8 mouse cellular contexts compared by ENCODE assay signal in the genomic region with DNA sequence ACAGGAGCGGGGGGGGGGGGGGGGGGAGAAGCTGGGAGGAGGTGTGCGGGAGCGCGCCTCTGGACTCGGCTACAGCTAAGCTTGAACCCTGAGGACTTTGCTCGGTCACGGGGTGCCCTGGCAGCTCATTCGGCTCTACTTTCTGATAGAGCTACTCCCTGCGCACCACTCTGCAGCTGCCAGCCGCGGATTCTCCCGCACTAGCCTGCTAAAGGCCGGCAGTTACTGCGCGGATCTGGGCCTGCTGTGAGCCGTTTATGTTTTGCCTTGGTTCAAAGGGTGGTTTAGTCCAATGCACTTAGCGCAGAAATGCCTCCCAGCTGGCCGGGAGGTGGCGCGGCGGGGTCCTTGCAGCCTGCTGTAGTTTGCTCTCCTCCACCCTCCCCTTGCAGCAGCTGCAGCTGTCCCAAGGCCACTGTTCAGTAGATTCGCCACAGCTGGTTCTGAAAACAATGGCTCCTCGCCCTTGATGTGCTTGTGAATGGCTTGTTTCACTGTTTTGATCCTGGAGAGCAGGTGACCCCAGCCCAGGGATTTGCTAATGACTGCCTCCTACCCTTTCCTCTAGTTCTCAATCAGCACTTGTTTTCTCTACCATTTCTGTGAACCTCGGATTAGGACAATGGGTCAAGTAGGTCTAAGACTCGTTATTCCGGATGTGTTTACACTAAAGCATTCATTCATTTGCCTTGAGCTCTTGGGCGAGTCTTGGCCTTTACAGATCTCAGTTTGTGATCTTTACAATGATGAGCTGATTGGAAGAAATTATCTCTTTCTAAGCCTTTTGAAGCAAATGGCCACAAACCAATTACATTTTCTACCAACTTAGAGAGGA. TPM values are rescaled to one million over a fixed set of nuclear protein-coding genes. Genes with fewer than 3 reads are reported as not detected.
DNase-seq lines count a peak whose midpoint lies in the region; ATAC-seq and TF ChIP-seq lines count a peak whose summit lies in the region.

No protein-coding gene starts in this region.

- no peaks in the 10 kb centered on the region for H3K36me3 ChIP-seq in intestine, embryonic 15.5 days
- no peaks in the 10 kb centered on the region for H3K36me3 ChIP-seq in midbrain, embryonic 11.5 days (ENCODE audit: control insufficient read depth, insufficient read depth, low read length)
- H3K36me3 ChIP-seq in small intestine, adult 2 months (ENCODE audit: control insufficient read depth, insufficient read depth, low read length), result no peaks in the 10 kb centered on the region

- H3K27ac ChIP-seq in intestine, embryonic 15.5 days, result peak overlapping the region; percentile 91
- peak overlapping the region; percentile 55 for H3K27ac ChIP-seq in midbrain, embryonic 11.5 days (ENCODE audit: low read depth, low read length)
- H3K27ac ChIP-seq in small intestine, adult 2 months (ENCODE audit: insufficient read depth, low read depth, low read length), result peak overlapping the region; percentile 96

- TF ChIP-seq POLR2A in small intestine, adult 2 months (IDR thresholded peaks at IDR 0.05; ENCODE audit: low read depth, low read length), result peak; percentile 39; the same call in 1 of the 2 replicates

- H3K4me2 ChIP-seq in intestine, embryonic 15.5 days (replicated peaks), result peak overlapping the region; percentile 88
- peak overlapping the region; percentile 49 for H3K4me2 ChIP-seq in midbrain, embryonic 11.5 days

- peak; percentile 93 for ATAC-seq in intestine, embryonic 15.5 days
- ATAC-seq in midbrain, embryonic 11.5 days (ENCODE audit: low FRiP score), result peak; percentile 93

- TF ChIP-seq CTCF in small intestine, adult 2 months (IDR thresholded peaks at IDR 0.05; ENCODE audit: extremely low read depth, insufficient read length, insufficient replicate concordance, low read depth, low read length), result peak; percentile 69

- no peaks in the 10 kb centered on the region for H3K27me3 ChIP-seq in intestine, embryonic 15.5 days (replicated peaks)
- no peaks in the 10 kb centered on the region for H3K27me3 ChIP-seq in midbrain, embryonic 11.5 days (ENCODE audit: control insufficient read depth, insufficient read depth, low read length)
- H3K27me3 ChIP-seq in small intestine, adult 2 months (ENCODE audit: control insufficient read depth, insufficient read depth, low read length), result no peaks in the 10 kb centered on the region

- peak overlapping the region; percentile 77 for H3K9ac ChIP-seq in intestine, embryonic 15.5 days
- H3K9ac ChIP-seq in midbrain, embryonic 11.5 days (ENCODE audit: low read length), result peak overlapping the region; percentile 76

- no peaks in the 10 kb centered on the region for H3K4me1 ChIP-seq in intestine, embryonic 15.5 days (replicated peaks)
- H3K4me1 ChIP-seq in midbrain, embryonic 11.5 days (ENCODE audit: control insufficient read depth, insufficient read depth, low read length), result no peaks in the 10 kb centered on the region; the same call in 1 of the 2 replicates
- H3K4me1 ChIP-seq in small intestine, adult 2 months (ENCODE audit: control insufficient read depth, insufficient read depth, insufficient read length, low read length), result peaks cover 11% of the 10 kb centered on the region; the same call in 1 of the 2 replicates

- H3K4me3 ChIP-seq in intestine, embryonic 15.5 days (replicated peaks), result peak overlapping the region; percentile 79
- peak overlapping the region; percentile 57 for H3K4me3 ChIP-seq in midbrain, embryonic 11.5 days (ENCODE audit: low read depth, low read length)
- peak overlapping the region; percentile 96 for H3K4me3 ChIP-seq in small intestine, adult 2 months (ENCODE audit: low read depth, low read length)

- under 1% methylated on average over 27 of the region's 27 CpGs for WGBS in intestine, embryonic 15.5 days
- WGBS in midbrain, embryonic 11.5 days, result under 1% methylated on average over 27 of the region's 27 CpGs
- WGBS in small intestine, adult 2 months, result 2% methylated on average over 27 of the region's 27 CpGs

- DNase-seq in adrenal gland, postnatal 36 days, result peak; percentile 85 to 91
- peak; percentile 87 for DNase-seq in embryo, embryonic 9.5 days (ENCODE audit: extremely low spot score)
- DNase-seq in gastrocnemius, postnatal 4 days (ENCODE audit: low spot score in 2 of 2), result peak; percentile 68 to 83
- peak; percentile 69 to 72 for DNase-seq in left cerebral cortex, postnatal 14 days (ENCODE audit: low spot score in 2 of 2)
- DNase-seq in midbrain, embryonic 11.5 days (ENCODE audit: low spot score, missing footprints), result peak; percentile 96
- DNase-seq in thymus, postnatal 10 days (ENCODE audit: low spot score in 2 of 2), result no peak

- H3K9me3 ChIP-seq in intestine, embryonic 15.5 days, result no peaks in the 10 kb centered on the region
- no peaks in the 10 kb centered on the region for H3K9me3 ChIP-seq in midbrain, embryonic 11.5 days (ENCODE audit: control insufficient read depth, low read length)

- intact Hi-C loops in left cerebral cortex, postnatal 14 days (cut with DNase I), result loop anchor here (5.0 kb wide), 1 partner anchor 35 kb away; no protein-coding TSS in a partner anchor

RNA-seq across cellular contexts. Expression of a gene that starts 1.5 kb away (rescaled TPM):
- 1 to 10 TPM; 7.3 to 7.5 TPM for total RNA-seq in adrenal gland, postnatal 36 days (2021)
- 1 to 10 TPM; 8.1 to 8.4 TPM for total RNA-seq in gastrocnemius, postnatal 4 days (2021)
- 23.4 and 23.6 TPM in 2 replicates for polyA plus RNA-seq in intestine, embryonic 15.5 days (2015; fragmentation: Nextera tagmentation; extraction: Ambion mirVana)
- total RNA-seq in left cerebral cortex, postnatal 14 days (2021), result 1 to 10 TPM; 6.3 to 7.0 TPM
- 4.3 and 4.6 TPM in 2 replicates for polyA plus RNA-seq in midbrain, embryonic 11.5 days (2014; fragmentation: Nextera tagmentation; extraction: Ambion mirVana)
- polyA plus RNA-seq in small intestine, adult 2 months (2012; rRNA removed), result 21.5 and 43.1 TPM in 2 replicates

Comparison
In these comparisons a context has a peak if more than half of its experiments do, and no peak if none do; other contexts are left out.
1. DNase-seq: peak in adrenal gland, postnatal 36 days (2 of 2), embryo, embryonic 9.5 days (single experiment), gastrocnemius, postnatal 4 days (2 of 2), left cerebral cortex, postnatal 14 days (2 of 2) and midbrain, embryonic 11.5 days (single experiment); none in thymus, postnatal 10 days (0 of 2).
2. Peak in every context shown above with its lines, with median percentiles within 50 percentile points of each other: H3K27ac ChIP-seq and H3K4me3 ChIP-seq.